Comparison of ENCODE assay signal across 8 mouse cellular contexts in genomic region chr9:42898091-42898591, GRCm38 (mm10). TPM values are rescaled to one million over a fixed set of nuclear protein-coding genes. Genes with fewer than 3 reads are reported as not detected.
DNase-seq lines count a peak whose midpoint lies in the region; ATAC-seq and TF ChIP-seq lines count a peak whose summit lies in the region.

No protein-coding gene starts in this region.

- H3K9me3 ChIP-seq in heart, embryonic 16.5 days (replicated peaks; ENCODE audit: control insufficient read depth, low read length): no peaks in the 10 kb centered on the region
- H3K9me3 ChIP-seq in forebrain, embryonic 11.5 days (ENCODE audit: control insufficient read depth, low read length): no peaks in the 10 kb centered on the region
- no peaks in the 10 kb centered on the region for H3K9me3 ChIP-seq in limb, embryonic 14.5 days (ENCODE audit: control insufficient read depth, low read length)
- no peaks in the 10 kb centered on the region for H3K9me3 ChIP-seq in stomach, embryonic 14.5 days (ENCODE audit: control insufficient read depth, low read depth, low read length)

- TF ChIP-seq POLR2A in limb, embryonic 14.5 days (IDR thresholded peaks at IDR 0.05; ENCODE audit: borderline replicate concordance, extremely low read depth, insufficient read depth, insufficient read length): no peak

- peak overlapping the region; percentile 75 for H3K4me2 ChIP-seq in heart, embryonic 16.5 days (ENCODE audit: low read depth, low read length)
- peak overlapping the region; percentile 94 for H3K4me2 ChIP-seq in forebrain, embryonic 11.5 days (ENCODE audit: low read depth, low read length, severe bottlenecking)
- H3K4me2 ChIP-seq in limb, embryonic 14.5 days (replicated peaks; ENCODE audit: low read depth, low read length, severe bottlenecking): peak overlapping the region; percentile 97
- H3K4me2 ChIP-seq in stomach, embryonic 14.5 days (replicated peaks; ENCODE audit: low read depth, low read length): peak overlapping the region; percentile 82

- 8% methylated on average over 11 of the region's 11 CpGs for WGBS in heart, embryonic 16.5 days
- under 1% methylated on average over 11 of the region's 11 CpGs for WGBS in forebrain, embryonic 11.5 days
- WGBS in limb, embryonic 14.5 days: 5% methylated on average over 11 of the region's 11 CpGs
- 1% methylated on average over 11 of the region's 11 CpGs for WGBS in stomach, embryonic 14.5 days

- H3K36me3 ChIP-seq in heart, embryonic 16.5 days (ENCODE audit: control insufficient read depth, insufficient read depth): no peaks in the 10 kb centered on the region
- H3K36me3 ChIP-seq in forebrain, embryonic 11.5 days (ENCODE audit: control insufficient read depth, insufficient read depth, low read length): no peaks in the 10 kb centered on the region
- no peaks in the 10 kb centered on the region for H3K36me3 ChIP-seq in limb, embryonic 14.5 days (ENCODE audit: control insufficient read depth, insufficient read depth, low read length)
- no peaks in the 10 kb centered on the region for H3K36me3 ChIP-seq in stomach, embryonic 14.5 days (ENCODE audit: control insufficient read depth, insufficient read depth, low read length)

- peak overlapping the region; percentile 49 for H3K4me3 ChIP-seq in heart, embryonic 16.5 days (ENCODE audit: low read length)
- peak overlapping the region; percentile 44 for H3K4me3 ChIP-seq in forebrain, embryonic 11.5 days (ENCODE audit: low read depth, low read length)
- peak overlapping the region; percentile 43 for H3K4me3 ChIP-seq in limb, embryonic 14.5 days (replicated peaks; ENCODE audit: low read length)
- peak overlapping the region; percentile 38 for H3K4me3 ChIP-seq in stomach, embryonic 14.5 days (ENCODE audit: low read depth, low read length)

- peaks cover 4% of the 10 kb centered on the region; the same call in 1 of the 2 replicates for H3K4me1 ChIP-seq in heart, embryonic 16.5 days (ENCODE audit: control insufficient read depth, insufficient read depth, low read length)
- H3K4me1 ChIP-seq in forebrain, embryonic 11.5 days (replicated peaks; ENCODE audit: control insufficient read depth, insufficient read depth, low read length): peaks cover 10% of the 10 kb centered on the region
- H3K4me1 ChIP-seq in limb, embryonic 14.5 days (ENCODE audit: control insufficient read depth, insufficient read depth, low read length): peaks cover 17% of the 10 kb centered on the region
- H3K4me1 ChIP-seq in stomach, embryonic 14.5 days (ENCODE audit: control insufficient read depth, insufficient read depth, low read length): peaks cover 7% of the 10 kb centered on the region; the same call in 1 of the 2 replicates

- peaks cover 44% of the 10 kb centered on the region for H3K27me3 ChIP-seq in heart, embryonic 16.5 days (ENCODE audit: control insufficient read depth, insufficient read depth, low read length)
- peaks cover 2% of the 10 kb centered on the region for H3K27me3 ChIP-seq in forebrain, embryonic 11.5 days (ENCODE audit: control insufficient read depth, insufficient read depth, low read length)
- peaks cover 15% of the 10 kb centered on the region; the same call in 1 of the 2 replicates for H3K27me3 ChIP-seq in limb, embryonic 14.5 days (ENCODE audit: control insufficient read depth, insufficient read depth, low read length)
- no peaks in the 10 kb centered on the region for H3K27me3 ChIP-seq in stomach, embryonic 14.5 days (ENCODE audit: control insufficient read depth, insufficient read depth, low read length)

- no peak for DNase-seq in heart, adult 9 months (ENCODE audit: low spot score in 2 of 2)
- DNase-seq in ZHBTc4 (ENCODE audit: low read depth, low spot score): peak; percentile 96
- DNase-seq in forebrain, embryonic 11.5 days (ENCODE audit: low spot score): peak; percentile 80
- no peak for DNase-seq in limb, embryonic 14.5 days (ENCODE audit: low spot score)
- DNase-seq in spleen, postnatal 36 days (ENCODE audit: low spot score in 2 of 2): no peak
- DNase-seq in gastrocnemius, postnatal 4 days (ENCODE audit: low spot score in 2 of 2): no peak

- ATAC-seq in heart, embryonic 16.5 days (replicated peaks; ENCODE audit: extremely low read depth, insufficient read depth, low FRiP score): no peak
- peak; percentile 68 for ATAC-seq in forebrain, embryonic 11.5 days (replicated peaks; ENCODE audit: low FRiP score)
- no peak for ATAC-seq in limb, embryonic 14.5 days (ENCODE audit: low FRiP score, low read depth)
- ATAC-seq in stomach, embryonic 14.5 days (ENCODE audit: insufficient number of reproducible peaks, insufficient read depth, low FRiP score, low read depth): peak; percentile 50; the same call in 1 of the 2 replicates

- H3K9ac ChIP-seq in heart, embryonic 16.5 days (ENCODE audit: low read length): no peak overlapping the region; the same call in 1 of the 2 replicates
- H3K9ac ChIP-seq in forebrain, embryonic 11.5 days (ENCODE audit: low read length): peak overlapping the region; percentile 65
- H3K9ac ChIP-seq in limb, embryonic 14.5 days (ENCODE audit: low read depth, low read length, severe bottlenecking): no peak overlapping the region
- no peak overlapping the region for H3K9ac ChIP-seq in stomach, embryonic 14.5 days (replicated peaks; ENCODE audit: low read depth, low read length)

- H3K27ac ChIP-seq in heart, embryonic 16.5 days (ENCODE audit: low read length): no peak overlapping the region
- H3K27ac ChIP-seq in forebrain, embryonic 11.5 days (ENCODE audit: low read depth, low read length): peak overlapping the region; percentile 67
- H3K27ac ChIP-seq in limb, embryonic 14.5 days (replicated peaks; ENCODE audit: low read depth, low read length): no peak overlapping the region
- no peak overlapping the region for H3K27ac ChIP-seq in stomach, embryonic 14.5 days (ENCODE audit: low read length)

RNA-seq across cellular contexts. Expression of gene Grik4, which starts 46.2 kb away (rescaled TPM):
- 0.19 and 0.24 TPM in 2 replicates for polyA plus RNA-seq in heart, embryonic 16.5 days (2015; fragmentation: Nextera tagmentation; extraction: Ambion mirVana)
- polyA plus RNA-seq in forebrain, embryonic 11.5 days (2014; fragmentation: Nextera tagmentation; extraction: Ambion mirVana): 0.97 and 1.1 TPM in 2 replicates
- 2.4 and 2.7 TPM in 2 replicates for polyA plus RNA-seq in limb, embryonic 14.5 days (2012; rRNA removed)
- polyA plus RNA-seq in limb, embryonic 14.5 days (2014; fragmentation: Nextera tagmentation; extraction: Ambion mirVana): 0.85 and 1.5 TPM in 2 replicates
- polyA plus RNA-seq in stomach, embryonic 14.5 days (2014; fragmentation: Nextera tagmentation; extraction: Ambion mirVana): 0.52 and 1.4 TPM in 2 replicates
- total RNA-seq in gastrocnemius, postnatal 4 days (2021): under 1 TPM; 0.41 to 0.54 TPM

Comparison
In these comparisons a context has a peak if more than half of its experiments do, and no peak if none do; other contexts are left out.
1. ATAC-seq: peak in forebrain, embryonic 11.5 days (single experiment) and stomach, embryonic 14.5 days (single experiment); none in heart, embryonic 16.5 days (single experiment) and limb, embryonic 14.5 days (single experiment).
2. DNase-seq: peak in ZHBTc4 (single experiment) and forebrain, embryonic 11.5 days (single experiment); none in heart, adult 9 months (0 of 2), limb, embryonic 14.5 days (single experiment), spleen, postnatal 36 days (0 of 2) and gastrocnemius, postnatal 4 days (0 of 2).
3. Peak in every context shown above with its lines, with median percentiles within 50 percentile points of each other: H3K4me2 ChIP-seq and H3K4me3 ChIP-seq.